Mouse (Mus musculus): Measurements from ENCODE around the gene Nae1.

Nae1 gene

DNA sequence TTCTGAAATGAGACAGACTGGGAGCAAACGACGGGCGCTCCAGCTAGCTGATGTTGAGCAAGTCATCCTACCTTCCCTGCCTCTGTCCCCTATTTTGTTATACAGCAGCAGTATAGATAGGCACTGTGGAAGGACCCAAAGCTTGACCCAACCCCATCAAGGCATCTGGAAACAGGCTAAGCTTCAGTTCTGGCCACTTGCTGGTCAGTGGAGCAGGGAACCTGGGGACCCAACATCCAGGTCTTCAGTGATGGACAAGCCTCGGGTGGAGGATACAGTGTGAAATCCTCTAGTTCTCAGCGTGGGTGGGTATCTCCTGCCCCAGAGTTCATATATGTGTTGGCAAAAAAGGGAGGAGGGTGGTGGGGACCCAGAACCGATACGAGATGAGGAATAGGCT, 5.8 kb upstream of the Nae1 start:
- H3K36me3 ChIP-seq (ENCODE audit: control insufficient read depth, insufficient read depth, low read length, poor library complexity, severe bottlenecking): no peaks in the 10 kb centered on the region
- H3K27me3 ChIP-seq (ENCODE audit: control insufficient read depth, insufficient read depth, low read length, poor library complexity, severe bottlenecking): no peaks in the 10 kb centered on the region
- DNase-seq (ENCODE audit: low read depth, low spot score): no peak

DNA sequence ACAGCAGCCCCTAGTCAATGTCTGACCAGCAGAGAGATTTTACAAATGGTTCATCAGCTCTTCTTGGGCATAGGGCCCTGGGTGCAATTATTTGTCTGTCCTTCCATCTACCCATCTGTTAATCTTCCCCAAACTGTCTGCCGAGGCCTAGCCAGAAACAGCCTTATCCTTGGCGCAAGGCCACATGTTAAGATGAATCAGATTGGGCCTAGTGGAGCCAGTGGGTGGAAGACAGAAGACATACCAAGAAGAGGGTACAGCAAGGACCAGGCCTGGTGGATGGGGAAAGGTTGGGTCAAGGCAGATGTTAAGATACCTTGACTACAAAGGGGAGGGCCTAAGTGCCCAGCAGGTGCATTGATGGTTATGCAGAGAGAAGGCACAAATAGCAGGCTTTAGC, 5.1 kb upstream of the Nae1 start:
- H3K27me3 ChIP-seq (ENCODE audit: control insufficient read depth, insufficient read depth, low read length, poor library complexity, severe bottlenecking): no peaks in the 10 kb centered on the region
- no peak for DNase-seq (ENCODE audit: low read depth, low spot score)
- no peaks in the 10 kb centered on the region for H3K36me3 ChIP-seq (ENCODE audit: control insufficient read depth, insufficient read depth, low read length, poor library complexity, severe bottlenecking)

DNA sequence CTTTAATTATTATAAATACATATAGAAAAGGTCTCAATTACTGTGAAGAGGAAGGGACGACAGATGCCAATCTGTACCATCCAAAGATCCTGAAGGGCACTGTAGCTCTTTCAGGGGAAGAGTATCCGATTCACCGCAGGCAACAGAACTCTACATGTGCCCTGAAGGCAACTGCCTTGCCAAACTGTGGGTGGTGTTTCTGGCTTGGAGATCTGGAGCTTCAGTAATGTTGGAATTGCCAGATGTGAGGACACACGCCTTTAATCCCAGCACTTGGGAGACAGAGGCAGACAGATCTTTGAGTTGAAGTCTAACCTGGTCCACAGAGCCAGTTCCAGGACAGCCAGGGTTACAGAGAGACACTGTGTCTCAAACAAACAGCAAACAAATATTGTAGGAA, 4.5 kb upstream of the Nae1 start:
- no peak for DNase-seq (ENCODE audit: low read depth, low spot score)
- no peaks in the 10 kb centered on the region for H3K36me3 ChIP-seq (ENCODE audit: control insufficient read depth, insufficient read depth, low read length, poor library complexity, severe bottlenecking)
- H3K27me3 ChIP-seq (ENCODE audit: control insufficient read depth, insufficient read depth, low read length, poor library complexity, severe bottlenecking): no peaks in the 10 kb centered on the region

DNA sequence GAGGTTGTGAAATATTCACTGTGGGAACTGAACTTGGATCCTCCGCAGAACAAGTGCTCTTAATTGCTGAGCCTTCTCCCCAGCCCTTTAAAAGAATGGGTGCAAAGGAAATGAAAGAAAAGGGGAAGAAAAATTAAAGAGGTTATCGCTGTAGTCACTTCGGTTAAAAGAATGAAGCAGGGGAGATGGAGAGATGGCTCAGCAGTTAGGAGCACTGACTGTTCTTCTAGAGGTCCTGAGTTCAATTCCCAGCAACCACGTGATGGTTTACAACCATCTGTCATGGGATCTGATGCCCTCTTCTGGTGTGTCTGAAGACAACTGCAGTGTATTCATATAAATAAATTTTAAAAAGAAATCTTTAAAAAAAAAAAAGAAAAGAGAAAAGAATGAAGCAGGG, 1.6 kb upstream of the Nae1 start:
- no peaks in the 10 kb centered on the region for H3K36me3 ChIP-seq (ENCODE audit: control insufficient read depth, insufficient read depth, low read length, poor library complexity, severe bottlenecking)
- no peak for DNase-seq (ENCODE audit: low read depth, low spot score)
- H3K27me3 ChIP-seq (ENCODE audit: control insufficient read depth, insufficient read depth, low read length, poor library complexity, severe bottlenecking): no peaks in the 10 kb centered on the region

DNA sequence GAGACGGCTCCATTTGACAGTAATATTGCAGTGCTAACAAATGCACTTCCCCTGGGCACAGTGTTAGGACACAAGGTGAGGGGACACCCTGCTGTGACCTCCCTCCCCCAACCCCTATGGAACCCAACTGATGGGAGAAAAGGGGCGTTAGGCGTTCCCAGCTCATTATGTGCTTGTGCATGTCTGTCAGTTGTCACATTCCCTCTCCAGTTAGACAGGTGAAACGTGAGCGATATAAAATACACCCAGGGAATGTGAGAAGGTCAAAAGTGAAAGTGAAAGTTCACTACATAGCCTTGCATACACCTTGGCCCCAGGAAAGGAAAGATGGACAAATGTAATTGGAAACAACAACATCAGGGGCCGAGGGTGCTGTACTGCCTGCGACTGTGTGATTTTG, 941 bp upstream of the Nae1 start:
- DNase-seq (ENCODE audit: low read depth, low spot score): peak; percentile 28
- Histone ChIP-seq H3K36me3 (ENCODE audit: control insufficient read depth, insufficient read depth, low read length, poor library complexity, severe bottlenecking) (no peaks in the 10 kb centered on the region), H3K27me3 (ENCODE audit: control insufficient read depth, insufficient read depth, low read length, poor library complexity, severe bottlenecking) (no peaks in the 10 kb centered on the region)

DNA sequence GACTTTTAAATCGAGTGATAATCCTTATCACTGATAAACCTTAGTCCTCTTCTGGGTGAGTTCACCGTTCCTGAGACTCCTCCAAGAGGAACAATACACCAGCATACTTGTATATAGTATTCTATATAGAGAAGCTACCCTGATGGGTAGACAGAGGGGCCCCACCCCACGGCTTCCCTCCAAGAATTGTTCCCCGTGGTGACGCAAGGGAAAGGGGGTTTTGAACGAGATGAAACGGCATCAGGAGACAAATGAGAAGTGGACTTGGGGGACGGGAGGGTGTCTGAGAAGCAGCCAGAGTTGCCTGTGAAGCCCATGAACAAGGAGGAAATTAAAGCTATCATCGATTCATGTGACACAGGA, 323 bp upstream of the Nae1 start:
- Histone ChIP-seq H3K27me3 (ENCODE audit: control insufficient read depth, insufficient read depth, low read length, poor library complexity, severe bottlenecking) (no peaks in the 10 kb centered on the region), H3K36me3 (ENCODE audit: control insufficient read depth, insufficient read depth, low read length, poor library complexity, severe bottlenecking) (no peaks in the 10 kb centered on the region)
- DNase-seq (ENCODE audit: low read depth, low spot score): peak; percentile 71

DNA sequence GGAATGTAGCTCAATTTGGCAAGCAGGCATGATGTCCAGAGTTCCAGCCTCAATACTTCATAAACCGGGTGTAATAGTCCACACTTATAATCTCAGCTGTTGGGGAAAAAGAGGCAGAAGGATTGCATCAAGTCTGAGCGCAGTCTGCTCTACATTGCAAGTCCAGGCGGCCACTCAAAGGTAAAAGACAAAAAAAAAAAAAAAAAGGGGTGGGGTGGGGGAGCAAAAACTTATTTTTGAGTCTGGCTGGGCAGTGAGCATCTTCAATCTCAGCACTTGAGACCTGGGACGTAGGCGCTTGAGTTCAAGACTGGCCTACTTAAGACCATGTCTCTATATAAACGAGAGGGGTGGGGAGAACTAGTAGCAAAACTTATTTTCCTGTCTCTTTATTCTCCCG, 886 bp downstream of the Nae1 start:
- H3K36me3 ChIP-seq (ENCODE audit: control insufficient read depth, insufficient read depth, low read length, poor library complexity, severe bottlenecking): no peaks in the 10 kb centered on the region
- DNase-seq (ENCODE audit: low read depth, low spot score): no peak
- H3K27me3 ChIP-seq (ENCODE audit: control insufficient read depth, insufficient read depth, low read length, poor library complexity, severe bottlenecking): no peaks in the 10 kb centered on the region

DNA sequence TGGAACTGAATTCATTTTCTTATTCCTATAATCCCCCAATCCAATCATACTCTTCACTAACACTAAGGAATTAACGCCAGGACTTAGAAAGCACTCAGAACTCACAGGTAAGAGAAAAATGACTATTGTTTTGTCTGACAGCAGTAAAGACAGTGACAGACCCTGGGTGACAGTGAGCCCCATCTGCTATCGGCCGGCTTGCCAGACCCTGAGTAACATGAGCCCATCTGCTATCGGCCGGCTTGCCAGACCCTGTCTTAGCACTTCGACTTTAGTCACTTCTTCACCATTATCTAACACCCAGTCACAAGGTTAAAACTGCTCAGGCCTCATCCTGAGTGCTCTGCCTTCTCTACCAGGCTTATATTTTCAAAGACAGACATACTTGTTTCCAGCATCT, 4.8 kb downstream of the Nae1 start:
- Histone ChIP-seq H3K27me3 (ENCODE audit: control insufficient read depth, insufficient read depth, low read length, poor library complexity, severe bottlenecking) (no peaks in the 10 kb centered on the region), H3K36me3 (ENCODE audit: control insufficient read depth, insufficient read depth, low read length, poor library complexity, severe bottlenecking) (no peaks in the 10 kb centered on the region; the same call in 1 of the 2 replicates)
- DNase-seq (ENCODE audit: low read depth, low spot score): no peak

DNA sequence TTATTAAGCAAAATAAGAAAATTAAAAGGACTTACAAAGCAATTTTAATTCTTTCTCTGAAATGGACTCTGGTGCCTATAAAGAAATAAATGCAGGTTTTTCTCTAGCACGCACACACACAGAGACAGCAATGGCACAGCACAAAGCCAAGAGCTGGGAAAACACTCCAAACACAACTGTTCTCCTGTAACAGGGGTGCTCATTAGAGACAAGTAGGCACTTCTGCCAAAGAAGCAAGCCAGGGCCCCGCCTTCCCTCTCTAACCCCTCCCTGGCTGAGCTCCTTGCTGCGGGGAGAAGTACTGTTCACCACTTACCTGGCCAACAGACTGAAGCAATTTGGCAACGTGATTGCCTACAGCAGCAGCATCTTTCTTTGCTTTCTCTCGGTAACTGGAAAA, 16.6 kb downstream of the Nae1 start:
- H3K36me3 ChIP-seq (ENCODE audit: control insufficient read depth, insufficient read depth, low read length, poor library complexity, severe bottlenecking): peaks cover 8% of the 10 kb centered on the region
- H3K27me3 ChIP-seq (ENCODE audit: control insufficient read depth, insufficient read depth, low read length, poor library complexity, severe bottlenecking): no peaks in the 10 kb centered on the region
- no peak for DNase-seq (ENCODE audit: low read depth, low spot score)

DNA sequence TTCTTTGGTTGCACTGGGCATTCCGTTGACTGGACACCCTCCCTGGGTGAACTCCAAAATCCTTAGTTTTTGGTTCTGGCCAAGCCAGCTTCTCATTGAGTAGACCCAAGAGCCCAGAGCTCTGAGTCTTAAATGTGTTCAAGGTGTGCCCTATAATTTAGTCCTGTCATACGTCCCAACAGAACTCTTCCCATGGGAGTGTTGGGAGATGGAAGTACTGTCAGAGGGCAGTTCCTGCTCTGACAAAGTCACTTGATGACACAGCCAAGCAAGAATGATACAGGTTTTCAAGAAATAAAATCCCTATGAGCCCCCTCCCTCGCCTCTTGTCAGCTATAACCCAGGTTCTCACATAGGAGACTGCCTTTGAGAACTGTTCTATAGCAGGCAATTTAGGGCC, 24.3 kb downstream of the Nae1 start:
- DNase-seq (ENCODE audit: low read depth, low spot score): no peak
- no peaks in the 10 kb centered on the region for H3K27me3 ChIP-seq (ENCODE audit: control insufficient read depth, insufficient read depth, low read length, poor library complexity, severe bottlenecking)
- H3K36me3 ChIP-seq (ENCODE audit: control insufficient read depth, insufficient read depth, low read length, poor library complexity, severe bottlenecking): peaks cover 5% of the 10 kb centered on the region; the same call in 1 of the 2 replicates

DNA sequence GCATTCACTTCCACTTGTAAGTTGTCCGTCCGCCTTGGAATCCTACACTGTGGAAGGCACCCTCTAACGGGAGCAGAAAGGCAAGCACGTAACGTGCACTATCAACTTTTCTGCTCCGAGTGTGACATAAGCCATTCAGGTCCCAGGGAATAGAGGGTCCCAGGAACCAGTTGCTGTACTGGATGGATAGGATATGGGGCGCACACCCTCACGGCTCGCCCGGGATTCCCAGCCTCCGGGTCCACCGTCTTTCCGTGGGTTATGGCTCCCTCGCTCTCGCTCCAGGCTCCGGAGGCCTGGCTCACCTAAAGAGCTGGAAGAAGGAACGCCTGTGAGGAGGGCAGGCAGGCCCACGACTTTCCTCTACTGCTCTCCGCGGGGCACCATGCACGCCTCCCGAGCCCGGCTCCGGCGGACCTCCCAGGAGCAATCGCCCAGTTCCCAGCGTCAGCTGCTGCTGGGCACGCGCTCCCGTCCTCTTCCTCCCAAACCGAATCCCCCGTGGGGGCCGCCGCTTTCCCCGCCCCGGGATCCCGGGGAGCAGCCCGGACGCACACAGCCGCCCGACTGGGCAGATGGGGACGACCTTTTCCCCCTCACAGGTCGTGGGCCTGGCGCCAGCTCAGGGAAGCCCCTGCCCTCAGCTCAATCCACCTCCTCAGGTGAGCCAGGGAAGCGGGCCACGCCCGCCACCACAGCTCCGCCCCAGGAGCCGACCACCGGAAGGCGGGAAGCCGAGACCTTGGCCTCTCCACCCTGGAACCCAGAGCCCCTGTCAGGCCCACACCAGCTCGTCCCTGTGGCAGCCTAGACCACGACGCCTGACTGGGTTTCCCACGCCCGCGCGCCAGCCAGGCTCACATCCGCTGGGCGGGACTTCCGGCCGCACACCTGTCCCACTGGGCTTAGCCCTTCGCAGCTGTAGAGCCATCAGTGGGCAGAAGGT, 25.1 kb downstream of the Nae1 start, which contains the start of gene Terb1:
Gene Terb1 (minus strand): TSS at position 850 of the 946 bp plus-strand sequence.
- peaks cover 5% of the 10 kb centered on the region; the same call in 1 of the 2 replicates for H3K36me3 ChIP-seq (ENCODE audit: control insufficient read depth, insufficient read depth, low read length, poor library complexity, severe bottlenecking)
- no peaks in the 10 kb centered on the region for H3K27me3 ChIP-seq (ENCODE audit: control insufficient read depth, insufficient read depth, low read length, poor library complexity, severe bottlenecking)
- peak; percentile 78 for DNase-seq (ENCODE audit: low read depth, low spot score)

DNA sequence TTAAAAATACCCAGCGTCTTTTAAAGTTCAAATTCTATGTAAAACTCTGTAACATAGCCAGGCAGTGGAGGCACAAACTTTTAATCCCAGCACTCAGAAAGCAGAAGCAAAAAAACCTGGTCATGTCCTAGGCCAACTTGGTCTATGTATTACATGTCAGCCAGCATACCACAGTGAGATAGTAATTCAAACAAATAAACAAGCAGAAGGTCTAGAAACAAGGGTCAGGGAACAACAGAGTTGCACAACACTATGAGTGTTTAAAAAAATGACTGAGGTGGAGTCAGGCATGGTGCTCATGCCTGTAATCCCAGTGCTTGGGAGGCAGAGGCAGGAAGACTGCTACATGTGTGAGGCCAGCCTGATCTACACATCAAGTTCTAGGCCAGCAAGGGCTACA, 55.3 kb downstream of the Nae1 start:
- Histone ChIP-seq H3K27me3 (ENCODE audit: control insufficient read depth, insufficient read depth, low read length, poor library complexity, severe bottlenecking) (no peaks in the 10 kb centered on the region), H3K36me3 (ENCODE audit: control insufficient read depth, insufficient read depth, low read length, poor library complexity, severe bottlenecking) (no peaks in the 10 kb centered on the region)
- no peak for DNase-seq (ENCODE audit: low read depth, low spot score)

DNA sequence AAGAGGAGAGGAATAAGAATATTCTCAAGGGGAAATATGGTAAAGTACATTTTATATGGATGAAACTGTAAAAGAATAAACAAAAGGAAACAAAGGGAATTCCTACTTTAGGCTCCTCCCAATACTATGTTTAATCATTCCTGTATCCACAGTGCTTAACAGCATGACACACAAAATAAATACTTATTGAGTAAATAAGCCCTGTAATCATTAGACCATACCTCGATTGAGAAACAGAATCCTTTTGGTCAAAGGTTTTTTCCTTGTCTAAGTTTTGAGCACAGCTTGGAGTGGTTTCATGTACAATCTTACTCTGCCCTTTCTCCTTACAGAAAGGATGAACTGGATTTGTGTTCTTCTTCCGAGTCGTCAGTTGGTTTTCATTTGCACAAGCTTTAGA, 62.0 kb downstream of the Nae1 start:
- no peaks in the 10 kb centered on the region for H3K36me3 ChIP-seq (ENCODE audit: control insufficient read depth, insufficient read depth, low read length, poor library complexity, severe bottlenecking)
- DNase-seq (ENCODE audit: low read depth, low spot score): no peak
- no peaks in the 10 kb centered on the region for H3K27me3 ChIP-seq (ENCODE audit: control insufficient read depth, insufficient read depth, low read length, poor library complexity, severe bottlenecking)

DNA sequence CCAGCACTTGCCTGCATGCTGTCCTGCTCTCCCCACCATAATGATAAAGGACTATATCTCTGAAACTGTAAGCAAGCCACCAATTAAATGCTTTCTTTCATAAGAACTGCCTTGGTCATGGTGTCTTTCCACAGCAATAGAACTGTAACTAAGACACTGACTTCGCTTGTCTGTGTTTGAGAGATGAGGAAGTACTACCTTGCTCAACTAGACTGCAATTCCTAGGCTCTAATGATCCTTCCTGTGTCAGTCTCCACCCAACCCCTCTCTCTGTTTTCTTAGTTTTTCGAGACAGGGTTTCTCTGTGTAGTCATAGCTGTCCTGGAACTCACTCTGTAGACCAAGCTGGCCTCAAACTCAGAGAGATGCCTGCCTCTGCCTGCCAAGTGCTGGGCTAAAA, 67.0 kb downstream of the Nae1 start:
- DNase-seq (ENCODE audit: low read depth, low spot score): no peak
- no peaks in the 10 kb centered on the region for H3K36me3 ChIP-seq (ENCODE audit: control insufficient read depth, insufficient read depth, low read length, poor library complexity, severe bottlenecking)
- no peaks in the 10 kb centered on the region for H3K27me3 ChIP-seq (ENCODE audit: control insufficient read depth, insufficient read depth, low read length, poor library complexity, severe bottlenecking)
